Mouse (Mus musculus): ENCODE data around the gene Gm37240.

The Gm37240 gene

GRCm38 (mm10) chr3:84841271-84841670, 1046.0 kb downstream of the Gm37240 start:
- no peak for DNase-seq (ENCODE audit: low spot score in 2 of 2)

DNA sequence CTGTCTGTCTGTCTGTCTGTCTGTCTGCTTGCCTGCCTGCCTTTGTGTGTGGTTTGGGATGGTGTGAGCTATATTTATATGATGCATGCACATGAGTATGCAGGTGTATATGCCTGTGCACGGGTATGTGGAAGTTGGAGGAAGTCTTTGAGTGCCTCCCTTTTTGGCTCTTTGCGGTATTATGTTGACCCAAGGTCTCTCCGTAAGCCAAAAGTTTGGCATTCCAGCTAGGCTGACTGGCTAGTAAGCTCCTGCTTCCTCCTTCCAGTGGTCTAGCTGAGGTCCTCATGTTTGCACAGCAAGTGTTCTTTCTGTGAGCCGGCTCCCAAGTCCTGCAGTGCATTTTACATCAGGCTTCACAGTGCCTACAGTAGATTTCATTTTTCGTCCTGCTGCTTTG, 1047.8 kb downstream of the Gm37240 start:
- no peak for DNase-seq (ENCODE audit: low spot score in 2 of 2)

DNA sequence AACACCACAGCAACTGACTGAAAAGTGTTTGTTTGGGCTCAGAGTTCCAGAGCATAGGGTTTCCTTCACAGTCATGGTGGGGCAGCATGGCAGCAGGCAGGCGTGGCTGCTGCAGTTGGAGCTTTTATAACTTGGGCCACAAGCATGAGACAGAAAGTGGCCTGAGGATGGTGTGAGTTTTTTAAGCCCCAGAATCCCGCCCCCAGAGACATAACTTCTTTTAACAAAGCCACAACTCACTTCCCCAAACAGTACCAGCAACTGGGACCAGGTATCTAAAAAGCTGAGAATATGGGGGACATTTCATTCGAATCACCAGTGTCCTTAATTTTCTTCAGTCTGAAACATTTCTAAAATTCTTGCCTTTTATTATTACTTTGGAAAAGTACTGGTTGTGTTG, 1049.3 kb downstream of the Gm37240 start:
- DNase-seq (ENCODE audit: low spot score in 2 of 2) = no peak

GRCm38 (mm10) chr3:84836029-84836428, 1051.3 kb downstream of the Gm37240 start:
- no peak for DNase-seq (ENCODE audit: low spot score in 2 of 2)

- no peak for DNase-seq (ENCODE audit: low spot score in 2 of 2)
Measured at GRCm38 (mm10) chr3:84829366-84829765, 1058.0 kb downstream of the Gm37240 start.

DNA sequence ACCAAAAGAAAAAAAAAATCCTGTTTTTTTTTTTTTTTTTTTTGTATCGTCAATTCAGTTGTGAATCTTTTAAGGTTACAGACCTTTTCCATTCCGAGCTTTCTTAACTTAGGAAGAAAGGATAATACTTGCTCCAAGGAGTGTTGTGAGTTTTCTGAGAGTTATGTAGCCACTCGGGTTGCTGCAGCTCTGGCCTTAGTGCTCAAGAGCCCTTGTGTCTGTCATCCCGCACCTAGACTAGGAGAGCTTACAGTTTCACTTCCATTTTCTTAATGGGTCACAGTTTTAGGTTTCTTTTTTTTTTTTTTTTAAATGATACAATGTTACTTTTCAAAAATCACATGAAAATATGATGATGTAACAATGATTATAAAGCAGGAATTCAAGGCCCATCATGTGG, 1059.7 kb downstream of the Gm37240 start:
- no peak for DNase-seq (ENCODE audit: low spot score in 2 of 2)

DNA sequence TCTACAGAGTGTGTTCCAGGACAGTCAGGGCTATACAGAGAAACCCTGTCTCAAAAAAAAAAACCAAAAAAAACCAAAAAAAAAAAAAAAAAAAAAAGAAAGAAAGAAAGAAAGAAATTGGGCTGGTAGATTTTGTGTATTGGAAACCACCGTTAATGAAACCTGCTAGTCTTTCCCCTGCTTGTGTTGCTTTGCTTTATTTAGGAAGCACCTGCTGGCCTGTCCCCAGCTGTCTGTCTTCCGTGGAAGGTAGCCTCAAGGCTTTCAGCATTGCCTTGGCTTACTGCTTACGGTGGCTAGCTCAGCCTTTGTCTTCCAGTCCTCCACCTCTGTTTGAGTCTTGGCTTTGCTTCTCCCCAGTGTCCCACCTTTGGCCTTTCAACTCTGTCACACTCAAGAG, 1060.4 kb downstream of the Gm37240 start:
- DNase-seq (ENCODE audit: low spot score in 2 of 2) = no peak

GRCm38 (mm10) chr3:84826405-84826804, 1060.9 kb downstream of the Gm37240 start:
- no peak for DNase-seq (ENCODE audit: low spot score in 2 of 2)

- no peak for DNase-seq (ENCODE audit: low spot score in 2 of 2)
Measured at GRCm38 (mm10) chr3:84825990-84826389, 1061.3 kb downstream of the Gm37240 start.

- no peak for DNase-seq (ENCODE audit: low spot score in 2 of 2)
Measured at GRCm38 (mm10) chr3:84820654-84821201, 1066.6 kb downstream of the Gm37240 start.

DNA sequence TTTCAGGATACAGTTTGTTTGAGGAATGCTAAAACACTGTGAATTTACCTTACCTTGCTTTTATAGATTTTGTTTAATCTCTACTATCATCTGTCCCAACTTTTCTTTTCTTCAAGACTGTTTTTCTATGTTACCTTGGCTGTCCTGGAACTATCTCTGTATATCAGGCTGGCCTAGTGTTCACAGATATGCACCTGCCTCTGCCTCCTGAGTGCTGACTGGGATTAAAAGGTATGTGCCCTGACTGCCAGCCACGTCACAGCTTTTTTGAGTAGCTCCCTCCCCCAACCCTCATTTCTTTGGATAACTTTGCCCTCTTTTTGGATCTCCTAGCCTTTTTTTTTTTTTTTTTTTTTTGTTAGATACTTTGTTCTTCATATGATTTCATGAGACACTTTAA, 1070.4 kb downstream of the Gm37240 start:
- no peak for DNase-seq (ENCODE audit: low spot score in 2 of 2)

DNA sequence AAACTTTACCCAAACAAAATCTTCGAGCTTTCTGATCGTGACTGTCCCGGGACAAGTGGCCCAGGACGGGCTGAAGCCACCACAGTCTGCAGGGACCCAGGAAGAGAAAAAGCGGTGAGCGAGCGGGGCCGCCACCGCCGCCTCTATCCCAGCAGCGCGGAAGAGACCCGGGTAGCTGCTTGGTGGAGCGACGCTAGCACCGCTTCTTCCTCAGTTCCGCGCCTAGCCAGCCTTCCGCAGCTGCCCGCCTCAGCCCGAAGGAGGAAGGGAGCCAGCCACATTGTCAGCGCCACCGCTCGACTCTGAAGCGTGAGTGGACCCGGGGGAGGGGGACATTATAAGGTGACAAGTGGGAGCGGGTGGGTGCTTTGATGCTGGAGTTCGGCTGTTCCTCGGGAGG, 1071.9 kb downstream of the Gm37240 start:
- peak; percentile 54 to 84 for DNase-seq (ENCODE audit: low spot score in 2 of 2)

- DNase-seq (ENCODE audit: low spot score in 2 of 2) = peak in 1 of 2 experiments; percentile 79
Measured at GRCm38 (mm10) chr3:84814762-84815381, 1072.4 kb downstream of the Gm37240 start, which contains the start of gene Fbxw7. TSS of gene Fbxw7 (plus strand) at chr3:84815268.

- peak; percentile 99 to 100 for DNase-seq (ENCODE audit: low spot score in 2 of 2)
Measured at GRCm38 (mm10) chr3:84814157-84814761, 1073.1 kb downstream of the Gm37240 start.

DNA sequence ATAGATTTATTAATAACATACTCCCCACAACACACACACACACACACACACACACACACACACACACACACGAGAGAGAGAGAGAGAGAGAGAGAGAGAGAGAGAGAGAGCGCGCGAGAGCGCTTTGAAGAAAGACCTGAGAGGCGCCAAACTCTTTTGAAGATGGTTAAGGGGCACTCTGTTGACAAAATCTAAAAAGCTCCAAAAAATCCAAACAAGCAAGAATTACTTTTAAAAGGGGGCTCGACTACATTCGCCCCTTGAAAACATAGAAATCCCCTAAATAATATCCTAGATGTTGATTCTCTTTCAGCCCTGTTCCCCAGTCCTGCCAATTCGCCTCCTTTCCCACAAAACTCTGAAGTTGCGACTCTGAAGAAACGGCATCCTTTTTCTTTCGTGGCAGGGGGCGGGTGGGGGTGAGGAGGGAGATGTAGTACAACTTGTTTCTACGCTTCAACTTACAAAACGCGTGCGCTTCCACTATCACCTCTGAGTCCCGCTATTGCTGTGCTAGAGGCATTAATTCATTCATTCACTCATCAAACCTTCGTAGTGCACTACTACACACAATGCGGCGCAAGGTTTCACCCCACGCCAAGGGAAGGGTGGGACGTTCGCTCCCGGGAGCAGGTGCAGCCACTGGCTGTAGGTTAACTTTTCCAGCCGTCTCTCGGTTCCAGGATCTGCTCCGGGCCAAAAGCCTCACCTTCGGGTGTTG, 1073.7 kb downstream of the Gm37240 start:
- no peak for DNase-seq (ENCODE audit: low spot score in 2 of 2)

DNA sequence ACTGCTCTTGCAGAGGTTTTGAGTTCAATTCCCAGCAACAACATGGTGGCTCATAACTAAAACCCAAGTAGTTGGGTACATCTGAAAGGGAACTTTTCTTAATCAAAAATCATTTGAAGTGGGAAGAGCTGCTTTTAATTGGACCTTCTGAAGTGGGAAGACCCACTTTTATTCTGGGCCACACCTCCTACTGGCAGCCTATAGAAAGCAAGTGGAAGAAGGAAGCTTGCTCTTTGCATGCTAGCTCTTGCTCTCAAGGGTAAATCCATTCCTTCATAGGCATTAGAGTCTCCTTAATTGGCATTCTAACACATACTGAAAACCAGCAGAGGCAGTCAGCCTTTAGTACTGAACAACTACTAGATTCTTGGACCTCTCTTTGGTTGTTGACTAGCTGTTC, 1076.5 kb downstream of the Gm37240 start:
- DNase-seq (ENCODE audit: low spot score in 2 of 2) = no peak

GRCm38 (mm10) chr3:84808906-84809305, 1078.4 kb downstream of the Gm37240 start:
- DNase-seq (ENCODE audit: low spot score in 2 of 2) = no peak

GRCm38 (mm10) chr3:84807826-84808225, 1079.5 kb downstream of the Gm37240 start:
- no peak for DNase-seq (ENCODE audit: low spot score in 2 of 2)

GRCm38 (mm10) chr3:84806206-84806605, 1081.1 kb downstream of the Gm37240 start:
- no peak for DNase-seq (ENCODE audit: low spot score in 2 of 2)

DNA sequence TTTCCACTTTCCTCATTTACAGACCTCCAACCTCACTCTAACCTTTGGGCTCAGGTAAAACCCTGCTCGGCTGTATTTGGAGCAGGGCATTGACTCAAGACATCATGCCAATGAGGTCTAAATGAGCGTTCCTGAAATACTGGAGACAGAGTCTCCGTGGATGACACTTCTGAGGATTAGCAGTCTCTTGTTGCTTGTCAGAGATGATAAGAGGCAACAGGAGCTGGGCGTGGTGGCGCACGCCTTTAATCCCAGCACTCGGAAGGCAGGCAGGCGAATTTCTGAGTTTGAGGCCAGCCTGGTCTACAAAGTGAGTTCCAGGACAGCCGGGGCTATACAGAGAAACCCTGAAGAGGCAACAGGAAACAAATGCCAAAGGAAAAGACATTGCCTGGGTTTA, 1083.3 kb downstream of the Gm37240 start:
- DNase-seq (ENCODE audit: low spot score in 2 of 2) = no peak

- DNase-seq (ENCODE audit: low spot score in 2 of 2) = no peak
Measured at GRCm38 (mm10) chr3:84787914-84788313, 1099.4 kb downstream of the Gm37240 start.

DNA sequence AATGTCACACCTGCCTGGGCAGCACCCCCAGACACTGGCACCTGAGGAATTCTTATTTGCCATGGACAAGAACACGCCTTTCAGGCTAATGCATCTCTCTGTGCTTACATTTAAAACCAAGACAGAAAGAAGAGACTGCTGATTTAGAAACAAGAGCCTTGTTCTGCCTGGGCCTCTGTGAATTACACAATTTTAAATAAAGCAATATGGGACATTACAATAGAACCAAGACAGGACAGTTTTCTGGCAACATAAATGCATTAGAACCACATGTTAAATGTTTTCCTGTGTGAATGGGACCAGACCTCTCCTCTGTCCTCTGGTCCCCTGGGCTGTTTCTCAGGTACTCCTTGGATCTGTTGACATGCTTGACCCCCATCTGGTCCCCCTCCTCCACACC, 1111.2 kb downstream of the Gm37240 start:
- DNase-seq (ENCODE audit: low spot score in 2 of 2) = no peak

GRCm38 (mm10) chr3:84775577-84775976, 1111.7 kb downstream of the Gm37240 start:
- DNase-seq (ENCODE audit: low spot score in 2 of 2) = no peak

Data from spleen, postnatal 4 days (tissue).